Mouse (Mus musculus): ENCODE measurements around the gene Lyzl6.

Lyzl6 gene

GRCm38 (mm10) chr11:103649983-103650493 lies 11.3 kb upstream of the Lyzl6 start:
- no peak for TF ChIP-seq GATA4 (IDR thresholded peaks at IDR 0.05; ENCODE audit: insufficient replicate concordance, low read length)

- no peak for TF ChIP-seq GATA4 (IDR thresholded peaks at IDR 0.05; ENCODE audit: insufficient replicate concordance, low read length)
These were observed 10.8 kb upstream of the Lyzl6 start, which contains the start of gene Rprml for GRCm38 (mm10) chr11:103649301-103649982. Gene Rprml, plus strand, starts transcription at chr11:103649570.

GRCm38 (mm10) chr11:103648656-103649055 lies 10.0 kb upstream of the Lyzl6 start:
- no peak for TF ChIP-seq GATA4 (IDR thresholded peaks at IDR 0.05; ENCODE audit: insufficient replicate concordance, low read length)

- no peak for TF ChIP-seq GATA4 (IDR thresholded peaks at IDR 0.05; ENCODE audit: insufficient replicate concordance, low read length)
These were observed 9.4 kb upstream of the Lyzl6 start for GRCm38 (mm10) chr11:103647921-103648620.

- no peak for TF ChIP-seq GATA4 (IDR thresholded peaks at IDR 0.05; ENCODE audit: insufficient replicate concordance, low read length)
These were observed 7.6 kb upstream of the Lyzl6 start for GRCm38 (mm10) chr11:103646301-103646700.

GRCm38 (mm10) chr11:103645731-103646130 lies 7.0 kb upstream of the Lyzl6 start:
- TF ChIP-seq GATA4 (IDR thresholded peaks at IDR 0.05; ENCODE audit: insufficient replicate concordance, low read length), result no peak

GRCm38 (mm10) chr11:103643211-103643610 lies 4.5 kb upstream of the Lyzl6 start:
- TF ChIP-seq GATA4 (IDR thresholded peaks at IDR 0.05; ENCODE audit: insufficient replicate concordance, low read length), result no peak

GRCm38 (mm10) chr11:103639407-103639946 lies 787 bp upstream of the Lyzl6 start:
- TF ChIP-seq GATA4 (IDR thresholded peaks at IDR 0.05; ENCODE audit: insufficient replicate concordance, low read length), result no peak

GRCm38 (mm10) chr11:103636261-103636660 lies 2.4 kb downstream of the Lyzl6 start:
- TF ChIP-seq GATA4 (IDR thresholded peaks at IDR 0.05; ENCODE audit: insufficient replicate concordance, low read length), result no peak

- TF ChIP-seq GATA4 (IDR thresholded peaks at IDR 0.05; ENCODE audit: insufficient replicate concordance, low read length), result no peak
These were observed 3.2 kb downstream of the Lyzl6 start for GRCm38 (mm10) chr11:103635481-103635880.

- no peak for TF ChIP-seq GATA4 (IDR thresholded peaks at IDR 0.05; ENCODE audit: insufficient replicate concordance, low read length)
These were observed 3.9 kb downstream of the Lyzl6 start for GRCm38 (mm10) chr11:103634806-103635205.

GRCm38 (mm10) chr11:103627453-103627852 lies 11.2 kb downstream of the Lyzl6 start:
- no peak for TF ChIP-seq GATA4 (IDR thresholded peaks at IDR 0.05; ENCODE audit: insufficient replicate concordance, low read length)

- no peak for TF ChIP-seq GATA4 (IDR thresholded peaks at IDR 0.05; ENCODE audit: insufficient replicate concordance, low read length)
These were observed 17.6 kb downstream of the Lyzl6 start, which contains the start of gene Gm884 for GRCm38 (mm10) chr11:103621040-103621439. Gene Gm884, minus strand, starts transcription at chr11:103621140.

- no peak for TF ChIP-seq GATA4 (IDR thresholded peaks at IDR 0.05; ENCODE audit: insufficient replicate concordance, low read length)
These were observed 27.9 kb downstream of the Lyzl6 start for GRCm38 (mm10) chr11:103610772-103611171.

- no peak for TF ChIP-seq GATA4 (IDR thresholded peaks at IDR 0.05; ENCODE audit: insufficient replicate concordance, low read length)
These were observed 32.1 kb downstream of the Lyzl6 start for GRCm38 (mm10) chr11:103606611-103607010.

Measured in liver, adult (tissue).